Mouse (Mus musculus): ENCODE measurements around the gene 4930452B06Rik. TPM values are rescaled to one million over a fixed set of nuclear protein-coding genes. Genes with fewer than 3 reads are reported as not detected.

4930452B06Rik gene
- total and polyA plus RNA-seq, 3 experiments, result not detected

DNA sequence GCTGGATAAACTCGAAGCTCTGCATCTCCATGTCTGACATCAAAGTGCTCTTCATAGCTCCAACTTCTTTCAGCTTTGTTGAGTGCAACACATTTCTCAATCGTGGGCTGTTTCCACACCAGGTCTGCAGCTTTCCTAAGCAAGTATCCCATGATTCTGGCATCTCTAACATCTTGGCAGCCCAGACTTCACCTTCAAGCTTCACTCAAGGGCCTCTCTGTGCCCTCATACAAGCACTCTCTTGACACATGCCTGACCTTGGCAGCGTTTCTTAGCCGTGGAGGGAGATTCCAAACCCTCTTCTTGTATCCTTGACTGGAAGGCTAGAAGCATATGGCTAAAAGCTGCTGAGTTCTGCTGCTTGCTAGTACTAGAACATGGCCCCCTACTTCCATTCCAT is 38.6 kb downstream of the 4930452B06Rik start:
- Histone ChIP-seq H3K79me2 (replicated peaks; ENCODE audit: control insufficient read depth, extremely low read depth, insufficient read depth, poor library complexity, severe bottlenecking) (no peaks in the 10 kb centered on the region), H3K27ac (ENCODE audit: insufficient read depth, low read depth) (no peak overlapping the region), H3K36me3 (replicated peaks in 1 of 2; ENCODE audit: control insufficient read depth in 1 of 2, insufficient read depth in 1 of 2, low read length in 1 of 2) (no peaks in the 10 kb centered on the region), H3K4me3 (replicated peaks in 1 of 3; ENCODE audit: low read depth in 2 of 3, low read length in 2 of 3, poor library complexity in 1 of 3) (no peak overlapping the region), H3K9me3 (replicated peaks; ENCODE audit: low read length) (no peaks in the 10 kb centered on the region), H3K4me2 (ENCODE audit: insufficient read depth, low read depth, poor library complexity, severe bottlenecking) (no peak overlapping the region), H3K9ac (ENCODE audit: insufficient read depth, low read depth) (no peak overlapping the region), H3K27me3 (replicated peaks) (no peaks in the 10 kb centered on the region), H3K4me1 (ENCODE audit: control insufficient read depth in 1 of 2, insufficient read depth in 2 of 2) (no peaks in the 10 kb centered on the region)
- DNase-seq (ENCODE audit: extremely low read depth), result no peak
- dilution Hi-C loops (cut with MboI; ENCODE audit: extremely low pct_ligation_motif_present, extremely low pct_unique_long_range_greater_than_20kb, low sequenced_read_pairs) (no loop called here), in situ Hi-C loops (cut with MboI; ENCODE audit: low pct_ligation_motif_present, low pct_unique_long_range_greater_than_20kb, low sequenced_read_pairs) (loop anchor here (25.0 kb wide), 1 partner anchor 135 kb away; no protein-coding TSS in a partner anchor)
- TF ChIP-seq IRF4 (IDR thresholded peaks at IDR 0.05; ENCODE audit: low read depth, low read length) (no peak), TBP (conservative IDR thresholded peaks at IDR 0.05; ENCODE audit: low read depth, low read length) (no peak)

DNA sequence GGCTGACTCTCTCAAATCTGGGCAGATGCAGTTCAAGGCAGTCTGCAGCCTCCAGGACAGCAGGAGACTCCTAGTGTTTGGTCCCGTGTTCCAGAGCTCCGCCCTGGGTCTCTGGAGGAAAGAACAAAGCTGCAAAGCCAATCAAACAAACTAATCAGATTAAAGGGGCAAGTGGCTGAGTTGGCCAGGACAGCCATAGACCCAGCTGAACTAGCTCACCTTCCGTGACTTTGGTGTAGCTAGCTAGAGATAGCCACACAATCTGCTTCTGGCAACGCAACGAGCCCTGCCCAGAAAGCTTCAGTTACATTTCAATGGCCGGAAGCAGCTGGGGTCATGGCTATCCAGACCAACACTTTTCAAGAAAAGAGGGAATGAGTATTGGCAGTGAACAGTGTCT is 44.9 kb downstream of the 4930452B06Rik start:
- Histone ChIP-seq H3K27ac (ENCODE audit: insufficient read depth, low read depth) (no peak overlapping the region), H3K36me3 (replicated peaks in 1 of 2; ENCODE audit: control insufficient read depth in 1 of 2, insufficient read depth in 1 of 2, low read length in 1 of 2) (no peaks in the 10 kb centered on the region), H3K9me3 (replicated peaks; ENCODE audit: low read length) (no peaks in the 10 kb centered on the region), H3K4me2 (ENCODE audit: insufficient read depth, low read depth, poor library complexity, severe bottlenecking) (no peak overlapping the region), H3K4me3 (replicated peaks in 1 of 3; ENCODE audit: low read depth in 2 of 3, low read length in 2 of 3, poor library complexity in 1 of 3) (no peak overlapping the region), H3K9ac (ENCODE audit: insufficient read depth, low read depth) (no peak overlapping the region), H3K79me2 (replicated peaks; ENCODE audit: control insufficient read depth, extremely low read depth, insufficient read depth, poor library complexity, severe bottlenecking) (no peaks in the 10 kb centered on the region), H3K4me1 (ENCODE audit: control insufficient read depth in 1 of 2, insufficient read depth in 2 of 2) (no peaks in the 10 kb centered on the region), H3K27me3 (replicated peaks) (no peaks in the 10 kb centered on the region)
- dilution Hi-C loops (cut with MboI; ENCODE audit: extremely low pct_ligation_motif_present, extremely low pct_unique_long_range_greater_than_20kb, low sequenced_read_pairs), result no loop called here
- in situ Hi-C loops (cut with MboI; ENCODE audit: low pct_ligation_motif_present, low pct_unique_long_range_greater_than_20kb, low sequenced_read_pairs), result no loop called here
- no peak for TF ChIP-seq GABPA (IDR thresholded peaks at IDR 0.05; ENCODE audit: insufficient replicate concordance, low read depth, low read length)
- no peak for TF ChIP-seq HCFC1 (IDR thresholded peaks at IDR 0.05; ENCODE audit: low read depth, low read length)
- no peak for TF ChIP-seq MEF2A (IDR thresholded peaks at IDR 0.05; ENCODE audit: borderline replicate concordance, low read depth, low read length)
- no peak for TF ChIP-seq IRF4 (IDR thresholded peaks at IDR 0.05; ENCODE audit: low read depth, low read length)
- DNase-seq (ENCODE audit: extremely low read depth), result no peak

DNA sequence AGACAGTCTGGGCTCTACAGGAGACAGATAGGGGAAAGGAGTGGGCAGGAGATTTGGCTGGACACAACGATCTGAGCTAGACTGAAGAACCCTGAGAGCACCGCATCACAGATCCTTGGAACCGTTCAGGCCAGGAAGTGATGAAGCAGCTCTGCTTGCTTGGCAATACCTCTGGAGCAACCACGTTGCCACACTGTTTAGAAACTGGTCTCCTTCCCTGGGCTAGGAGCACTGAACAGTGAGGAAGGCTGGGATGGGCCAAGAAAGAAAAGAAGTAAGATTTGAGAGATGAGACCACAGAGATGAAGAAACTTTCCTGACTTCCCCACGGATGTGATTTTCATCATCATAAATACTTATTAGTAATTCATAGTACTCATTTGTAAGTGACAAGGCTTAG is 45.5 kb downstream of the 4930452B06Rik start:
- no peak for TF ChIP-seq PAX5 (IDR thresholded peaks at IDR 0.05; ENCODE audit: low read length)
- no peak for TF ChIP-seq EP300 (IDR thresholded peaks at IDR 0.05; ENCODE audit: low read length)
- TF ChIP-seq E2F4 (IDR thresholded peaks at IDR 0.05; ENCODE audit: insufficient replicate concordance, low read depth, low read length), result no peak
- TF ChIP-seq SIN3A (IDR thresholded peaks at IDR 0.05; ENCODE audit: low read length), result no peak
- no peak for TF ChIP-seq CTCF (conservative IDR thresholded peaks at IDR 0.05 in 1 of 2, IDR thresholded peaks at IDR 0.05 in 1 of 2; ENCODE audit: low read depth in 2 of 2, low read length in 2 of 2)
- no peak for TF ChIP-seq POLR2AphosphoS2 (IDR thresholded peaks at IDR 0.05; ENCODE audit: low read depth, low read length)
- TF ChIP-seq RCOR1 (conservative IDR thresholded peaks at IDR 0.05; ENCODE audit: low read depth, low read length), result no peak
- no peaks in the 10 kb centered on the region for H3K9me3 ChIP-seq (replicated peaks; ENCODE audit: low read length)
- H3K36me3 ChIP-seq (replicated peaks in 1 of 2; ENCODE audit: control insufficient read depth in 1 of 2, insufficient read depth in 1 of 2, low read length in 1 of 2), result no peaks in the 10 kb centered on the region
- H3K27me3 ChIP-seq (replicated peaks), result no peaks in the 10 kb centered on the region
- no peak for DNase-seq (ENCODE audit: extremely low read depth)
- H3K9ac ChIP-seq (ENCODE audit: insufficient read depth, low read depth), result no peak overlapping the region
- no peak overlapping the region for H3K4me3 ChIP-seq (replicated peaks in 1 of 3; ENCODE audit: low read depth in 2 of 3, low read length in 2 of 3, poor library complexity in 1 of 3)
- H3K27ac ChIP-seq (ENCODE audit: insufficient read depth, low read depth), result no peak overlapping the region
- H3K4me2 ChIP-seq (ENCODE audit: insufficient read depth, low read depth, poor library complexity, severe bottlenecking), result no peak overlapping the region
- no peaks in the 10 kb centered on the region for H3K79me2 ChIP-seq (replicated peaks; ENCODE audit: control insufficient read depth, extremely low read depth, insufficient read depth, poor library complexity, severe bottlenecking)
- in situ Hi-C loops (cut with MboI; ENCODE audit: low pct_ligation_motif_present, low pct_unique_long_range_greater_than_20kb, low sequenced_read_pairs), result no loop called here
- dilution Hi-C loops (cut with MboI; ENCODE audit: extremely low pct_ligation_motif_present, extremely low pct_unique_long_range_greater_than_20kb, low sequenced_read_pairs), result no loop called here
- H3K4me1 ChIP-seq (ENCODE audit: control insufficient read depth in 1 of 2, insufficient read depth in 2 of 2), result no peaks in the 10 kb centered on the region
